Mouse (Mus musculus) hindbrain, embryonic 11.5 days (tissue): ENCODE measurements around the gene Lpp. TPM values are rescaled to one million over a fixed set of nuclear protein-coding genes. Genes with fewer than 3 reads are reported as not detected.

ENCODE experiments used
- ATAC-seq: fragments of 200-750 bp; cut with Nextera tagmentation; 2 replicates; pipeline ENCODE4 v1.8.0; 2017; ENCODE audit warnings: mild to moderate bottlenecking, moderate TSS enrichment, moderate library complexity; ENCODE audit not compliant: low FRiP score
- DNase-seq: peaks from one replicate; pipeline ENCODE4 v3.0.0-alpha.2; 2015; ENCODE audit warnings: low spot score
- H3K27ac ChIP-seq: fragments of 300-500 bp; sonication (generic); 2 replicates; pipeline ENCODE4 v1.5.1; 2014; ENCODE audit warnings: mild to moderate bottlenecking, low read depth, low read length
- H3K27me3 ChIP-seq: fragments of 300-500 bp; sonication (generic); 2 replicates; pipeline ENCODE4 v1.6.1; 2014; ENCODE audit warnings: mild to moderate bottlenecking, low read length, moderate library complexity, mixed read lengths; ENCODE audit not compliant: control insufficient read depth, insufficient read depth
- H3K36me3 ChIP-seq: fragments of 300-500 bp; sonication (generic); 2 replicates; pipeline ENCODE4 v1.6.1; 2014; ENCODE audit warnings: mild to moderate bottlenecking, low read length, moderate library complexity, mixed read lengths; ENCODE audit not compliant: control insufficient read depth, insufficient read depth
- H3K4me1 ChIP-seq: fragments of 300-500 bp; sonication (generic); replicated peaks from 2 replicates; pipeline ENCODE4 v1.6.1; 2014; ENCODE audit warnings: low read length, mixed read lengths; ENCODE audit not compliant: control insufficient read depth, insufficient read depth
- H3K4me2 ChIP-seq: fragments of 300-500 bp; sonication (generic); replicated peaks from 2 replicates; pipeline ENCODE4 v1.6.1; 2014; ENCODE audit warnings: mild to moderate bottlenecking, low read depth, low read length
- H3K4me3 ChIP-seq: fragments of 300-500 bp; sonication (generic); 2 replicates; pipeline ENCODE4 v1.5.1; 2014; ENCODE audit warnings: low read depth, low read length
- H3K9ac ChIP-seq: fragments of 300-500 bp; sonication (generic); 2 replicates; pipeline ENCODE4 v1.6.1; 2014; ENCODE audit warnings: low read depth, low read length
- H3K9me3 ChIP-seq: fragments of 300-500 bp; sonication (generic); 2 replicates; pipeline ENCODE4 v1.6.1; 2016; ENCODE audit warnings: low read length; ENCODE audit not compliant: control insufficient read depth
- WGBS: fragments of 180-500 bp; shearing (Covaris S2); extraction: QIAGEN DNeasy Blood & Tissue Kit; methylation state at CpG from one replicate; pipeline ENCODE4 v1.1.7; 2014; 5-methylcytosine and 5-hydroxymethylcytosine counted together
- polyA plus RNA-seq: library from polyadenylated mRNA; unstranded; fragments of >200 nt; fragmentation: Nextera tagmentation; extraction: Ambion mirVana; gene quantifications from 2 replicates; pipeline ENCODE4 v1.2.1, GENCODE M21; 2014

Gene Lpp
- polyA plus RNA-seq, 1 experiment from 2014 or later: 25.1 TPM

DNA sequence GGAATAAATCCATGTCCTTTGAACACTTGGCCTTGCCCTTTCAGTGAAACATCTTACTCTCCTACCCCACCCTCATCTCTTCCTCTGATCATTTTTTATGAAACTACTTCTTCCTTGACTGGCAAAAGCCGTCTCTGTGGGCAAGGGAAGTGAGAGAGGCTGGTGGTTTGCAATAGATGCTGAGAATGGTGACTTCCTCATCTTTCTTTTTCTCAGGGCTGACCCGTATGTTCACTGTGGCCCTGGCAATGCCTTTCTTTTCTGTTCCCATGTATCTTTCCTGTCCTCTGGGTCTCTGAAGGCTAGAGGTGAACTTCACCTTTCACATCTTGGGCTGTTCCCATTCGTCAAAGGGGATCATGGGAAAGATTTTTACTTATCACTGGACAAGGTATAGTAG is 226.7 kb downstream of the Lpp start:
- ATAC-seq (no peak), DNase-seq (no peak)
- no peak overlapping the region for H3K4me3 ChIP-seq
- H3K36me3 ChIP-seq: no peaks in the 10 kb centered on the region
- H3K9ac ChIP-seq: no peak overlapping the region
- 95% methylated on average over 3 of the region's 3 CpGs for WGBS
- no peak overlapping the region for H3K4me2 ChIP-seq
- H3K27me3 ChIP-seq: no peaks in the 10 kb centered on the region
- no peak overlapping the region for H3K27ac ChIP-seq
- no peaks in the 10 kb centered on the region for H3K4me1 ChIP-seq
- no peaks in the 10 kb centered on the region for H3K9me3 ChIP-seq

DNA sequence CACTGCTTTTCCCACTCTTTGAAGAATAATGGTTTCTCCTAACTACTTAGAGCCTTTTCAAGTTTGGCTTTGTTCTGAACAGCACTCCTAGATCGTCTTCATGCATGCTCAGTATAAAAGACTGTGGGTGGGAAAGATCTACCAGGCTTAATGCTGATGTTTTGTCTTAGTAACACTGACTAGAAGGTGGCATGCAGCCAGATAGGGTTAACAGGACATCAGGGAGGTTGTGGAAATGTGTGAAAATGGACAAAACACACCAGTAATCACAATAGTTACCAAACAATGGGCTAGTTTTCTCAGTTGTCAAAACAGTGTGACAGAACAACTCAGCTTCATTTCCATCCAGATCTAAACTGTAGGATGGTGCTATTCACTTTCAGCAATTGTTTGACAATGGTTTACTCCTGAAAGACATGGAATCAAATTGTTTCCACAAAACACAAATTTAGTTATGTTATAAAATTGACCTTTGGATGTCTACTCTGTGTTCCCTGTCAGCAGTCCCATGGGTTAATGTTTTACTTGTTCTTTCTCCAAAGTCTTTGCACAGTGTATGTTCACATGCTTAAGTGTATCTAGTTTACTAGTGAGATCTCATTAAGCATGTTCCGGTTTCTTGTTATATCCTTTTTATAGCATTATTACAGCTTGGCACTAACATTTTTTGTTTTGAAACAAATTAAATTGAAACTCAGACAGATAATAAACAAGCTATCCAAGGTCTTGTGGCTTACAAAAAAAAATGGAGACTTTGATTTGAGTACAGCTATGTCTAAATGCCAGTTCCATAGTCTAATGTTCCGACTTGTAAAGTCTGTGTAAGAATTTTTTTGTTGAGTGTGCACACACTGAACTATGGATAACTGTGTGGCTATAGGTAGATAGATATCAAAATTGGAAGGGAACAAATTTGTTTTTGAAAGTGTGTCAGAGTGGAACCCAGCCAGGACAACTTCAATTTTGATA is 229.2 kb downstream of the Lpp start:
- no peak overlapping the region for H3K4me2 ChIP-seq
- no peak overlapping the region for H3K4me3 ChIP-seq
- no peak overlapping the region for H3K9ac ChIP-seq
- no peaks in the 10 kb centered on the region for H3K36me3 ChIP-seq
- no peaks in the 10 kb centered on the region for H3K4me1 ChIP-seq
- no peak overlapping the region for H3K27ac ChIP-seq
- 67% methylated on average over 3 of the region's 3 CpGs for WGBS
- no peaks in the 10 kb centered on the region for H3K9me3 ChIP-seq
- no peak for ATAC-seq
- H3K27me3 ChIP-seq: no peaks in the 10 kb centered on the region
- no peak for DNase-seq

DNA sequence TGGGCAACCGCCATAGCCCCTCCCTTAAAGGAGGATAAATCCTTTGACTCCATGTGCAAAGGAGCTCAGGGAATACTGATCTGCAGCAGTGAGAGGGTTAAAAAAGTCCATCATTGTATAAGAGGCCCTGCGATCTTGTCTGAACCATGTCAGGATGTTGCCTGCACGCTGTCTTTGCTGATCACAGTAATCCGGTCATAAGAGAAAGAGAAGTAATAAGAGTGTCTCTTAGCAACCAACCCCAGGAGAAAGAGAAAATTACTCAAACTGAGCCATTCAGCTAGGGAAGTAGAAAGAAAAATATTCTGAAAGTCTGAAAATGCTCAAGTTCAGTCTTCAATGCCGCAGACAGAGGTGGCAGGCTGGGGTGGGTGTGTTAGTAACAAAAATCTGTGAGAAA is 231.0 kb downstream of the Lpp start:
- no peak for DNase-seq
- H3K9me3 ChIP-seq: no peaks in the 10 kb centered on the region
- no peaks in the 10 kb centered on the region for H3K4me1 ChIP-seq
- H3K27me3 ChIP-seq: no peaks in the 10 kb centered on the region
- H3K27ac ChIP-seq: no peak overlapping the region
- H3K36me3 ChIP-seq: no peaks in the 10 kb centered on the region
- H3K9ac ChIP-seq: no peak overlapping the region
- H3K4me3 ChIP-seq: no peak overlapping the region
- 68% methylated on average over 5 of the region's 5 CpGs for WGBS
- no peak overlapping the region for H3K4me2 ChIP-seq
- ATAC-seq: no peak

DNA sequence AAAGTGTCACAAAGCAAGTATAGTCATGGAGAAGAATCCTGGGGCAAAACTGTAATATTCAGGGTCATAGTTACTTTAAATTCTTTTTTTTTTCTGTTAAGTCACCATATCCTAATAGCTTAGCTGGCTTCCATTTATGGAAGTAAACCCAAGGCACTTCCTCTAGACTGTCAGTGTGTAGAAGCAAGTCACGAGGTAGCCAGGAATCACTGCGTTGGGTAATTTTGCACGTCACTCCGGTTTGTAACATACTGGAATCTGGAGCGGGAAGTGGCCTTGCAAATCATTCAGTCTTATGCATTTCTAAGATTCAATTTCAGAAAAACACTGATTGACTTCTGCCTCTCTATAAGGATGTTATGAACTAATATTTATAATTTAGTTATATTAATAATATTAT is 232.3 kb downstream of the Lpp start:
- no peak for DNase-seq
- 93% methylated on average over 5 of the region's 5 CpGs for WGBS
- no peaks in the 10 kb centered on the region for H3K36me3 ChIP-seq
- no peak overlapping the region for H3K27ac ChIP-seq
- H3K4me3 ChIP-seq: no peak overlapping the region
- no peaks in the 10 kb centered on the region for H3K4me1 ChIP-seq
- no peak for ATAC-seq
- H3K9me3 ChIP-seq: no peaks in the 10 kb centered on the region
- H3K9ac ChIP-seq: no peak overlapping the region
- H3K4me2 ChIP-seq: no peak overlapping the region
- H3K27me3 ChIP-seq: no peaks in the 10 kb centered on the region

DNA sequence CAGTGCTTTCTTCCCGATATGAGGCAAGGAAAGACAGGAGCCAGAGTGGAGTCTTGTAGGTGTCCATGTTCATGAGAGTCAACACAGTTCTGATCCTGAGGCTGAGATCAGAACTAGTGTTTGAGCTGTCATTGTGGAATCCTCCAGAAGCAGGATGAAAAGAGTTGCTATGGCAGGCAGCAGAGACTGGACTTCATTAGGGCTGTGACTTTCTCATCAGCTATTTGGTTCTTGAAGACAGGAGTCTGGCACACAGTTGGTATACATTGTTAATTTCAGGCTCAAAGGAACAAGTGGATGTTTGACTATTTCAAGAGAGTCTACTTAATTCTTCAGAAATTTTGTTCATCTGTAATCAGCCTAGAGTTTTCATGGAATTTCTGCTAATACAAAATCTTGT is 235.5 kb downstream of the Lpp start:
- no peak overlapping the region for H3K4me2 ChIP-seq
- no peak overlapping the region for H3K27ac ChIP-seq
- H3K4me1 ChIP-seq: no peaks in the 10 kb centered on the region
- no peak overlapping the region for H3K4me3 ChIP-seq
- DNase-seq (no peak), ATAC-seq (no peak)
- H3K36me3 ChIP-seq: no peaks in the 10 kb centered on the region
- H3K9ac ChIP-seq: no peak overlapping the region
- 97% methylated on average over 1 of the region's 1 CpGs for WGBS
- no peaks in the 10 kb centered on the region for H3K27me3 ChIP-seq
- H3K9me3 ChIP-seq: no peaks in the 10 kb centered on the region

DNA sequence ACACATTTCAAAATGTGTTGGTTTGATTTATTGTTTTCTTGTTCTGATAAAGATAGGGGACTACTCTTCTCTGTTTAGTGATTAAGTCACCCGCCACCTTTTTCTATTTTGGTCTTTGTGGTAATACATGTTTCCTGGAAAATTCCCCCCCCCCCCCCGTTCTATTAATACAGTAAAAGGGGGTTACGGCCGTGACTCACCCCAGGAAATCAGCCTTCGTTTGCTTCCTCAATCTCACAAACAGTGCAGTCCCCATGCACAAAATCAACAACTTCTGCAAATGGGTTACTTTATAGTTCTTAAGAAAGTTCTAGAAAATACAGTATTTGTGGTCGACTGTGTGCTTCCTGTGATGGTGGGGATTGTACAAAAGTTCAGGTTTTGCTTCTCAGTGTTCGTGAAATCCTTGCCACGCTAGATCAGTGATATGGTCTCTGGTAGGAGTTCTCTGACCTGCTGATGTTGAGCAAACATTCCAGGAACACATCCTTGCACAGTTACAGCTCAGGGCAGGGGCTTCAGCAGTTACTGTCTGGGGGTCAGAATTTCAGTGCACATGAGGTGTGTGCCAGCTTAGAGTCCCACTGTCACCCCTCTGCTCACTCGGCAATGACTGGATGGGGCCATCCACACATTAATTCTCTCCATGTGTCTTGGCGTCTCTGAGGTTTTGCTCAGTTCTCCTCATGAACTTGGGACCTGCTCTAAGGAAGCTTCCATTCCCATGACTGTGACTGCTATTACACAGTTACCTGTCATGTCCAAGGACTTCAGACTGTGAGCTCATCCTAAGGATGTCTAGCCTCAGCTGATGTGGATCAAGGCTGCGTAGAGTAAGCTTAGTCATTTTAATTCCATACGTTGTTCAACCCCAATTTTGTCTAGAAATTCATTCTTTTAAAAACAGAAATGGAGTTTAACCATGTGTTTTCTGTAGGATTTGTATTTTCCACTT is 236.2 kb downstream of the Lpp start:
- Histone ChIP-seq H3K9me3 (no peaks in the 10 kb centered on the region), H3K4me2 (no peak overlapping the region), H3K4me1 (no peaks in the 10 kb centered on the region), H3K27me3 (no peaks in the 10 kb centered on the region), H3K9ac (no peak overlapping the region), H3K4me3 (no peak overlapping the region), H3K36me3 (no peaks in the 10 kb centered on the region), H3K27ac (no peak overlapping the region)
- 87% methylated on average over 12 of the region's 12 CpGs for whole genome bisulfite sequencing
- DNase-seq: no peak
- no peak for ATAC-seq

DNA sequence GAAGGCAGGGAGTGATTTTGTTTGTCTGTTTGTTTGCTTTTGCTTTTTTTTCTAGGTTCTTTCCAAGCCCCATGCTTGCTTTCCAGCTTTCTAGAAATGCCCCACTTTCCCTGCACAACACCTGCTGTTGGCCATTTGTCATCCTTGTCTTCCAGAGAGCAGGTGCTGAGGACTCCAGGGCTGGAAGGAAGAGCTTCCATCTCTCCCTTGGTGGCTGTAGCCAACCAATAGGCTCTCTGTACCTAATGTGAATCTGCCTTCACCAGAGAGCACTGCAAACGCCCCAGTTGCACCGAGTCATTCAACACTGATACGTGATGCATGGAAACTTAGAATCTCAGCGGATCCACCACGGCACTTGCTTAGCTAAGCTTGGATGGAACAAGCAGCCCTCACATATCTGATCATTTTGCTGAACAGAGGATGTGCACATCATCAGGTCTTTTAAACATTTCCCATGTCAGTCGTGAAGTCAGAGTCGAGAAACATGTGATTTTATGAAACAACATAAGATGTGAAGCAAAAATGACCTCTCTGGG is 242.1 kb downstream of the Lpp start:
- WGBS: 89% methylated on average over 7 of the region's 7 CpGs

DNA sequence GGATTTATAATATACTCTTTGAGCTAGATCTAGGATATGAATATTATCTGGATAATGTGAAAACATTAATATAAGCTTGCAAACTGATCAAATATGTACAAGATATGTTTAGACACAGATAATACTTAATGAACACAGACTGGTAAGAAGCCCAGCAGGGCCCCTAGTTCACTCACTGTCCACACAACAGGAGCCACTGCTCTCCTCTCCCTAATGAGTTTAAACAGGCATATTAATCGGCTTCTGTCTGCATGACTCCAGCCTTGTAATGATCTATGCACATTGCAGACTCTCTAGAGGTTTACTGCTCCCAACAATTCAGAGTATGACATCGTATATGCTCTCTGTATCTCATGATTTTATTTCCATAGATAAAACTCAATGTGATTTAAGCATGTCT is 243.6 kb downstream of the Lpp start:
- no peak for DNase-seq
- no peak for ATAC-seq
- no peak overlapping the region for H3K4me3 ChIP-seq
- no peak overlapping the region for H3K4me2 ChIP-seq
- H3K36me3 ChIP-seq: no peaks in the 10 kb centered on the region
- H3K9me3 ChIP-seq: no peaks in the 10 kb centered on the region
- no peaks in the 10 kb centered on the region for H3K4me1 ChIP-seq
- WGBS: 74% methylated on average over 2 of the region's 2 CpGs
- H3K27ac ChIP-seq: no peak overlapping the region
- H3K9ac ChIP-seq: no peak overlapping the region
- no peaks in the 10 kb centered on the region for H3K27me3 ChIP-seq

More for the DNA sequence above, 242.1 kb downstream of the Lpp start:
- Histone ChIP-seq H3K4me3 (no peak overlapping the region), H3K36me3 (no peaks in the 10 kb centered on the region), H3K27ac (no peak overlapping the region), H3K9ac (no peak overlapping the region), H3K9me3 (no peaks in the 10 kb centered on the region), H3K4me2 (no peak overlapping the region), H3K27me3 (no peaks in the 10 kb centered on the region), H3K4me1 (no peaks in the 10 kb centered on the region)
- DNase-seq: no peak
- no peak for ATAC-seq
